Mouse (Mus musculus) kidney, postnatal 0 days (tissue): ENCODE data around the gene Lrguk. TPM values are rescaled to one million over a fixed set of nuclear protein-coding genes. Genes with fewer than 3 reads are reported as not detected.

Experiments used
- ATAC-seq: fragments of 200-750 bp; cut with Nextera tagmentation; replicated peaks from 2 replicates; pipeline ENCODE4 v1.8.0; 2017; ENCODE audit warnings: low read depth, moderate number of reproducible peaks, moderate TSS enrichment, moderate library complexity; ENCODE audit not compliant: low FRiP score
- DNase-seq: peaks from one replicate; pipeline ENCODE4 v3.0.0-alpha.2; 2016; ENCODE audit warnings: low spot score
- H3K27ac ChIP-seq: fragments of 300-500 bp; sonication (generic); 2 replicates; pipeline ENCODE4 v1.5.1; 2014; ENCODE audit warnings: mild to moderate bottlenecking
- H3K27me3 ChIP-seq: fragments of 300-500 bp; sonication (generic); 2 replicates; pipeline ENCODE4 v1.6.1; 2014; ENCODE audit warnings: low read length, mixed read lengths; ENCODE audit not compliant: insufficient read depth
- H3K36me3 ChIP-seq: fragments of 300-500 bp; sonication (generic); 2 replicates; pipeline ENCODE4 v1.6.1; 2014; ENCODE audit warnings: low read length, mixed read lengths; ENCODE audit not compliant: insufficient read depth
- H3K4me1 ChIP-seq: fragments of 300-500 bp; sonication (generic); replicated peaks from 2 replicates; pipeline ENCODE4 v1.6.1; 2014; ENCODE audit warnings: antibody characterized with exemption, low read length, mixed read lengths; ENCODE audit not compliant: insufficient read depth
- H3K4me2 ChIP-seq: fragments of 300-500 bp; sonication (generic); 2 replicates; pipeline ENCODE4 v1.6.1; 2014; ENCODE audit warnings: mild to moderate bottlenecking, low read length, moderate library complexity, mixed read lengths
- H3K4me3 ChIP-seq: fragments of 300-500 bp; sonication (generic); replicated peaks from 2 replicates; pipeline ENCODE4 v1.5.1; 2014; ENCODE audit warnings: low read depth, low read length
- H3K9ac ChIP-seq: fragments of 300-500 bp; sonication (generic); 2 replicates; pipeline ENCODE4 v1.6.1; 2014; ENCODE audit warnings: low read depth, low read length
- H3K9me3 ChIP-seq: fragments of 300-500 bp; sonication (generic); replicated peaks from 2 replicates; pipeline ENCODE4 v1.6.1; 2016; ENCODE audit warnings: low read length, inconsistent platforms, mixed read lengths
- CTCF ChIP-seq: IDR thresholded peaks from 2 replicates; pipeline ENCODE4 v1.5.1; 2016; ENCODE audit warnings: antibody characterized with exemption, low read depth, mild to moderate bottlenecking, moderate library complexity
- WGBS: fragments of 180-500 bp; shearing (Covaris S2); extraction: QIAGEN DNeasy Blood & Tissue Kit; methylation state at CpG from one replicate; pipeline ENCODE4 v1.1.7; 2014; 5-methylcytosine and 5-hydroxymethylcytosine counted together
- polyA plus RNA-seq: library from polyadenylated mRNA; unstranded; fragments of >200 nt; fragmentation: Nextera tagmentation; extraction: Ambion mirVana; gene quantifications from 2 replicates; pipeline ENCODE4 v1.2.1, GENCODE M21; 2015

Gene Lrguk
- polyA plus RNA-seq, 1 experiment from 2014 or later = 1.2 TPM

- no peak overlapping the region for H3K4me2 ChIP-seq
- TF ChIP-seq CTCF = no peak
- no peak overlapping the region for H3K4me3 ChIP-seq
- H3K9me3 ChIP-seq = no peaks in the 10 kb centered on the region
- ATAC-seq (no peak), DNase-seq (no peak)
- H3K36me3 ChIP-seq = no peaks in the 10 kb centered on the region
- H3K27ac ChIP-seq = no peak overlapping the region
- H3K4me1 ChIP-seq = peaks cover 16% of the 10 kb centered on the region
- 74% methylated on average over 9 of the region's 9 CpGs for WGBS
- no peak overlapping the region for H3K9ac ChIP-seq
- H3K27me3 ChIP-seq = no peaks in the 10 kb centered on the region
These were observed 119.8 kb downstream of the Lrguk start for GRCm38 (mm10) chr6:34149066-34149465.

GRCm38 (mm10) chr6:34149821-34150220 lies 120.6 kb downstream of the Lrguk start:
- Histone ChIP-seq H3K9ac (no peak overlapping the region), H3K9me3 (no peaks in the 10 kb centered on the region), H3K4me1 (peaks cover 23% of the 10 kb centered on the region), H3K27me3 (no peaks in the 10 kb centered on the region), H3K4me2 (no peak overlapping the region), H3K36me3 (no peaks in the 10 kb centered on the region), H3K4me3 (no peak overlapping the region), H3K27ac (no peak overlapping the region)
- WGBS = 79% methylated on average over 1 of the region's 1 CpGs
- no peak for TF ChIP-seq CTCF
- ATAC-seq = no peak
- DNase-seq = no peak

- Histone ChIP-seq H3K9me3 (no peaks in the 10 kb centered on the region), H3K4me3 (no peak overlapping the region), H3K9ac (no peak overlapping the region), H3K36me3 (peaks cover 13% of the 10 kb centered on the region), H3K4me1 (peaks cover 48% of the 10 kb centered on the region), H3K4me2 (no peak overlapping the region), H3K27ac (peak overlapping the region; percentile 82), H3K27me3 (no peaks in the 10 kb centered on the region)
- no peak for ATAC-seq
- 44% methylated on average over 18 of the region's 18 CpGs for WGBS
- no peak for TF ChIP-seq CTCF
- DNase-seq = peak; percentile 54
These were observed 124.1 kb downstream of the Lrguk start for GRCm38 (mm10) chr6:34153069-34154052.

- no peaks in the 10 kb centered on the region for H3K9me3 ChIP-seq
- WGBS = 25% methylated on average over 3 of the region's 3 CpGs
- peaks cover 48% of the 10 kb centered on the region for H3K4me1 ChIP-seq
- peaks cover 15% of the 10 kb centered on the region for H3K36me3 ChIP-seq
- no peaks in the 10 kb centered on the region for H3K27me3 ChIP-seq
- H3K27ac ChIP-seq = peak overlapping the region; percentile 82
- H3K9ac ChIP-seq = no peak overlapping the region
- TF ChIP-seq CTCF = no peak
- H3K4me2 ChIP-seq = no peak overlapping the region
- no peak overlapping the region for H3K4me3 ChIP-seq
- DNase-seq (peak; percentile 90), ATAC-seq (no peak)
These were observed 125.0 kb downstream of the Lrguk start for GRCm38 (mm10) chr6:34154202-34154601.

- Histone ChIP-seq H3K27ac (peak overlapping the region; percentile 82), H3K4me1 (peaks cover 48% of the 10 kb centered on the region), H3K9me3 (no peaks in the 10 kb centered on the region), H3K9ac (no peak overlapping the region), H3K27me3 (no peaks in the 10 kb centered on the region), H3K4me3 (no peak overlapping the region), H3K4me2 (no peak overlapping the region), H3K36me3 (peaks cover 24% of the 10 kb centered on the region)
- DNase-seq = no peak
- no peak for TF ChIP-seq CTCF
- ATAC-seq = peak; percentile 31; the same call in 1 of the 2 replicates
- 78% methylated on average over 15 of the region's 15 CpGs for WGBS
These were observed 126.0 kb downstream of the Lrguk start for GRCm38 (mm10) chr6:34155137-34155804.

- H3K4me3 ChIP-seq = no peak overlapping the region
- 32% methylated on average over 5 of the region's 5 CpGs for WGBS
- TF ChIP-seq CTCF = peak; percentile 24; the same call in 1 of the 2 replicates
- no peak overlapping the region; the same call in 1 of the 2 replicates for H3K9ac ChIP-seq
- H3K4me1 ChIP-seq = peaks cover 48% of the 10 kb centered on the region
- no peaks in the 10 kb centered on the region for H3K27me3 ChIP-seq
- no peak overlapping the region for H3K4me2 ChIP-seq
- no peaks in the 10 kb centered on the region for H3K9me3 ChIP-seq
- ATAC-seq (no peak), DNase-seq (peak; percentile 56)
- H3K27ac ChIP-seq = peak overlapping the region; percentile 82
- H3K36me3 ChIP-seq = peaks cover 31% of the 10 kb centered on the region
These were observed 126.8 kb downstream of the Lrguk start for GRCm38 (mm10) chr6:34156057-34156456.
